ENCODE assay signal across 8 mouse cellular contexts in genomic region chr16:92340612-92341511, GRCm38 (mm10). TPM values are rescaled to one million over a fixed set of nuclear protein-coding genes. Genes with fewer than 3 reads are reported as not detected.
DNase-seq lines count a peak whose midpoint lies in the region; ATAC-seq lines count a peak whose summit lies in the region.

No protein-coding gene starts in this region.

- H3K9ac ChIP-seq in forebrain, embryonic 14.5 days (ENCODE audit: low read length): peak overlapping the region; percentile 54

- 0 out of 2 replicates have a peak, but pooled peaks cover 4% of the 10 kb centered on the region for H3K27me3 ChIP-seq in forebrain, embryonic 14.5 days (replicated peaks; ENCODE audit: control insufficient read depth, insufficient read depth, low read length)
- peaks cover under 1% of the 10 kb centered on the region; the same call in 1 of the 2 replicates for H3K27me3 ChIP-seq in hindbrain, embryonic 10.5 days (ENCODE audit: insufficient read depth, poor library complexity, severe bottlenecking)

- H3K4me3 ChIP-seq in forebrain, embryonic 14.5 days (ENCODE audit: low read depth, low read length): peak overlapping the region; percentile 22; the same call in 1 of the 2 replicates
- peak overlapping the region; percentile 42 for H3K4me3 ChIP-seq in hindbrain, embryonic 10.5 days

- no peaks in the 10 kb centered on the region for H3K9me3 ChIP-seq in forebrain, embryonic 14.5 days (replicated peaks; ENCODE audit: control insufficient read depth, low read length)
- no peaks in the 10 kb centered on the region for H3K9me3 ChIP-seq in hindbrain, embryonic 10.5 days

- no peaks in the 10 kb centered on the region for H3K36me3 ChIP-seq in forebrain, embryonic 14.5 days (ENCODE audit: control insufficient read depth, insufficient read depth, low read length)
- H3K36me3 ChIP-seq in hindbrain, embryonic 10.5 days: no peaks in the 10 kb centered on the region

- peak; percentile 78 for DNase-seq in MN1 (ENCODE audit: low spot score)
- DNase-seq in cerebellum, adult 11 months: peak; percentile 70
- peak; percentile 90 for DNase-seq in forebrain, embryonic 14.5 days (ENCODE audit: low spot score)
- peak; percentile 79 for DNase-seq in hindbrain, embryonic 10.5 days (ENCODE audit: low spot score)
- DNase-seq in layer of hippocampus, adult 9-10 months (ENCODE audit: low spot score): peak; percentile 36
- DNase-seq in lung, postnatal 10 days: peak; percentile 78
- DNase-seq in ovary, postnatal 36 days (ENCODE audit: low spot score): peak; percentile 75
- peak; percentile 46 for DNase-seq in urinary bladder, adult 2 months (ENCODE audit: low spot score)

- peak; percentile 73 for ATAC-seq in forebrain, embryonic 14.5 days

- 30% methylated on average over 27 of the region's 27 CpGs for WGBS in forebrain, embryonic 14.5 days
- 27% methylated on average over 27 of the region's 27 CpGs for WGBS in hindbrain, embryonic 10.5 days

- H3K4me2 ChIP-seq in forebrain, embryonic 14.5 days (ENCODE audit: low read length): peak overlapping the region; percentile 49

- H3K4me1 ChIP-seq in forebrain, embryonic 14.5 days (ENCODE audit: control insufficient read depth, insufficient read depth, low read length): no peaks in the 10 kb centered on the region
- H3K4me1 ChIP-seq in hindbrain, embryonic 10.5 days (replicated peaks): peaks cover 33% of the 10 kb centered on the region

- no peak overlapping the region for H3K27ac ChIP-seq in forebrain, embryonic 14.5 days (ENCODE audit: low read depth, low read length)
- H3K27ac ChIP-seq in hindbrain, embryonic 10.5 days: peak overlapping the region; percentile 66

RNA-seq across cellular contexts. Expression of gene Kcne1, which starts 18.4 kb away (rescaled TPM):
- 0.10 TPM in 1 of 2 replicates, not detected in the other for polyA plus RNA-seq in forebrain, embryonic 14.5 days (2014; fragmentation: Nextera tagmentation; extraction: Ambion mirVana)
- polyA plus RNA-seq in hindbrain, embryonic 10.5 days (2016; fragmentation: Nextera tagmentation; extraction: Ambion mirVana): 1.0 and 1.3 TPM in 2 replicates
- 9.8 and 10.2 TPM in 2 replicates for polyA plus RNA-seq in urinary bladder, adult 2 months (2012; rRNA removed)

RNA-seq across cellular contexts. Expression of gene Fam243, which starts 19.6 kb away (rescaled TPM):
- polyA plus RNA-seq in forebrain, embryonic 14.5 days (2014; fragmentation: Nextera tagmentation; extraction: Ambion mirVana): 0.13 TPM in 1 of 2 replicates, not detected in the other
- polyA plus RNA-seq in hindbrain, embryonic 10.5 days (2016; fragmentation: Nextera tagmentation; extraction: Ambion mirVana): not detected in 2 replicates
- not detected in 2 replicates for polyA plus RNA-seq in urinary bladder, adult 2 months (2012; rRNA removed)

RNA-seq across cellular contexts. Expression of gene Smim11, which starts 39.8 kb away (rescaled TPM):
- polyA plus RNA-seq in forebrain, embryonic 14.5 days (2014; fragmentation: Nextera tagmentation; extraction: Ambion mirVana): 95.3 and 110 TPM in 2 replicates
- polyA plus RNA-seq in hindbrain, embryonic 10.5 days (2016; fragmentation: Nextera tagmentation; extraction: Ambion mirVana): 131 and 136 TPM in 2 replicates
- 60.7 and 70.4 TPM in 2 replicates for polyA plus RNA-seq in urinary bladder, adult 2 months (2012; rRNA removed)

RNA-seq across cellular contexts. Expression of gene Kcne2, which starts 48.7 kb away (rescaled TPM):
- polyA plus RNA-seq in forebrain, embryonic 14.5 days (2014; fragmentation: Nextera tagmentation; extraction: Ambion mirVana): 17.6 and 19.4 TPM in 2 replicates
- 1.4 and 13.1 TPM in 2 replicates for polyA plus RNA-seq in hindbrain, embryonic 10.5 days (2016; fragmentation: Nextera tagmentation; extraction: Ambion mirVana)
- polyA plus RNA-seq in urinary bladder, adult 2 months (2012; rRNA removed): not detected in 2 replicates

Comparison
In these comparisons a context has a peak if more than half of its experiments do, and no peak if none do; other contexts are left out.
1. DNase-seq: peak in every context shown above with its lines; median percentile 90 in forebrain, embryonic 14.5 days; 79 in hindbrain, embryonic 10.5 days; 78 in MN1; 78 in lung, postnatal 10 days; 75 in ovary, postnatal 36 days; 70 in cerebellum, adult 11 months; 46 in urinary bladder, adult 2 months; 36 in layer of hippocampus, adult 9-10 months.